Mouse (Mus musculus): ENCODE data around the gene Slc22a4.

DNA sequence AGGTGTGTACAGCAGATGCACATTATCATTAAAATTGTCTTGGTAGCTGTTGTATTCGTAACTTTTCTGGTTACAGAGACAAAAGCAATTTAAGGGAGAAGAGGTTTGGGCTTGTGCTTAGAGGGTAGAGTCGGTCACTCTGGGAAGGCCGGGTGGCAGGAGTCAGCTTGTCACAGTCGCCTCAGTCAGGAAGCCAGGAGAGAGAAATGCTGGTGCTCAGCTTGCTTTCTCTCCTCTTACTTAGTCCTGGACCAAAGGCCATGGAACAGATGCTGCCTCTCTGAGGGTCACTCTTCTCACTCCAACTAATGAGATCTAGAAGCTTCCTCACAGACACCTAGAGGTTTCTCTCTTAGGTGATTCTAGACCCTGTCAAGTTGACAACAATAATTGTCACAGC is 46.5 kb downstream of the Slc22a4 start:
- no peak for TF ChIP-seq CTCF (conservative IDR thresholded peaks at IDR 0.05; ENCODE audit: low read length)
- TF ChIP-seq NANOG (IDR thresholded peaks at IDR 0.05; ENCODE audit: borderline replicate concordance, low read length) = no peak

Data from E14TG2a.4 (cell line).